Mouse (Mus musculus): ENCODE data around the gene Magi2. TPM values are rescaled to one million over a fixed set of nuclear protein-coding genes. Genes with fewer than 3 reads are reported as not detected.

Gene Magi2
- polyA plus RNA-seq, 1 experiment from 2014 or later, result 22.7 TPM

- Histone ChIP-seq H3K4me1 (ENCODE audit: control insufficient read depth, insufficient read depth, low read depth, low read length) (no peaks in the 10 kb centered on the region), H3K4me2 (ENCODE audit: low read length) (no peak overlapping the region), H3K27me3 (replicated peaks; ENCODE audit: control insufficient read depth, insufficient read depth, low read length) (no peaks in the 10 kb centered on the region), H3K36me3 (ENCODE audit: control insufficient read depth, insufficient read depth, low read length) (no peaks in the 10 kb centered on the region), H3K4me3 (ENCODE audit: low read length) (no peak overlapping the region), H3K9me3 (ENCODE audit: control insufficient read depth, low read length) (no peaks in the 10 kb centered on the region), H3K9ac (ENCODE audit: low read depth, low read length) (no peak overlapping the region), H3K27ac (ENCODE audit: low read depth, low read length) (no peak overlapping the region)
- 60% methylated on average over 1 of the region's 1 CpGs for WGBS
- no peak for ATAC-seq
Observed at GRCm38 (mm10) chr5:20328901-20329300, 1102.1 kb downstream of the Magi2 start.

GRCm38 (mm10) chr5:20330025-20330424 lies 1103.2 kb downstream of the Magi2 start:
- Histone ChIP-seq H3K27me3 (replicated peaks; ENCODE audit: control insufficient read depth, insufficient read depth, low read length) (no peaks in the 10 kb centered on the region), H3K36me3 (ENCODE audit: control insufficient read depth, insufficient read depth, low read length) (no peaks in the 10 kb centered on the region), H3K4me3 (ENCODE audit: low read length) (no peak overlapping the region), H3K9ac (ENCODE audit: low read depth, low read length) (no peak overlapping the region), H3K4me1 (ENCODE audit: control insufficient read depth, insufficient read depth, low read depth, low read length) (no peaks in the 10 kb centered on the region), H3K9me3 (ENCODE audit: control insufficient read depth, low read length) (no peaks in the 10 kb centered on the region), H3K27ac (ENCODE audit: low read depth, low read length) (no peak overlapping the region), H3K4me2 (ENCODE audit: low read length) (no peak overlapping the region)
- ATAC-seq, result no peak
- WGBS, result 66% methylated on average over 3 of the region's 3 CpGs

- Histone ChIP-seq H3K36me3 (ENCODE audit: control insufficient read depth, insufficient read depth, low read length) (no peaks in the 10 kb centered on the region), H3K4me1 (ENCODE audit: control insufficient read depth, insufficient read depth, low read depth, low read length) (no peaks in the 10 kb centered on the region), H3K9me3 (ENCODE audit: control insufficient read depth, low read length) (no peaks in the 10 kb centered on the region), H3K9ac (ENCODE audit: low read depth, low read length) (no peak overlapping the region), H3K4me2 (ENCODE audit: low read length) (no peak overlapping the region), H3K27me3 (replicated peaks; ENCODE audit: control insufficient read depth, insufficient read depth, low read length) (no peaks in the 10 kb centered on the region), H3K4me3 (ENCODE audit: low read length) (no peak overlapping the region), H3K27ac (ENCODE audit: low read depth, low read length) (no peak overlapping the region)
- ATAC-seq, result no peak
- 82% methylated on average over 4 of the region's 4 CpGs for WGBS
Observed at GRCm38 (mm10) chr5:20332574-20332973, 1105.7 kb downstream of the Magi2 start.

GRCm38 (mm10) chr5:20334549-20334948 lies 1107.7 kb downstream of the Magi2 start:
- Histone ChIP-seq H3K27me3 (replicated peaks; ENCODE audit: control insufficient read depth, insufficient read depth, low read length) (no peaks in the 10 kb centered on the region), H3K27ac (ENCODE audit: low read depth, low read length) (no peak overlapping the region), H3K4me3 (ENCODE audit: low read length) (no peak overlapping the region), H3K4me2 (ENCODE audit: low read length) (no peak overlapping the region), H3K9me3 (ENCODE audit: control insufficient read depth, low read length) (no peaks in the 10 kb centered on the region), H3K4me1 (ENCODE audit: control insufficient read depth, insufficient read depth, low read depth, low read length) (no peaks in the 10 kb centered on the region), H3K36me3 (ENCODE audit: control insufficient read depth, insufficient read depth, low read length) (no peaks in the 10 kb centered on the region), H3K9ac (ENCODE audit: low read depth, low read length) (no peak overlapping the region)
- no peak for ATAC-seq

- no peak for ATAC-seq
- Histone ChIP-seq H3K9ac (ENCODE audit: low read depth, low read length) (no peak overlapping the region), H3K4me2 (ENCODE audit: low read length) (no peak overlapping the region), H3K4me3 (ENCODE audit: low read length) (no peak overlapping the region), H3K36me3 (ENCODE audit: control insufficient read depth, insufficient read depth, low read length) (no peaks in the 10 kb centered on the region), H3K9me3 (ENCODE audit: control insufficient read depth, low read length) (no peaks in the 10 kb centered on the region), H3K27me3 (replicated peaks; ENCODE audit: control insufficient read depth, insufficient read depth, low read length) (no peaks in the 10 kb centered on the region), H3K4me1 (ENCODE audit: control insufficient read depth, insufficient read depth, low read depth, low read length) (no peaks in the 10 kb centered on the region), H3K27ac (ENCODE audit: low read depth, low read length) (no peak overlapping the region)
- WGBS, result 96% methylated on average over 8 of the region's 8 CpGs
Observed at GRCm38 (mm10) chr5:20352941-20353340, 1126.1 kb downstream of the Magi2 start.

- no peak overlapping the region for H3K4me2 ChIP-seq (ENCODE audit: low read length)
- no peaks in the 10 kb centered on the region for H3K27me3 ChIP-seq (replicated peaks; ENCODE audit: control insufficient read depth, insufficient read depth, low read length)
- H3K27ac ChIP-seq (ENCODE audit: low read depth, low read length), result no peak overlapping the region
- H3K4me3 ChIP-seq (ENCODE audit: low read length), result no peak overlapping the region
- H3K4me1 ChIP-seq (ENCODE audit: control insufficient read depth, insufficient read depth, low read depth, low read length), result no peaks in the 10 kb centered on the region
- H3K9me3 ChIP-seq (ENCODE audit: control insufficient read depth, low read length), result no peaks in the 10 kb centered on the region
- H3K9ac ChIP-seq (ENCODE audit: low read depth, low read length), result no peak overlapping the region
- ATAC-seq, result 0 out of 2 replicates have a peak, but pooled peaks have one; percentile 55
- no peaks in the 10 kb centered on the region for H3K36me3 ChIP-seq (ENCODE audit: control insufficient read depth, insufficient read depth, low read length)
- 49% methylated on average over 5 of the region's 5 CpGs for WGBS
Observed at GRCm38 (mm10) chr5:20358437-20358836, 1131.6 kb downstream of the Magi2 start.

GRCm38 (mm10) chr5:20359021-20359420 lies 1132.2 kb downstream of the Magi2 start:
- no peaks in the 10 kb centered on the region for H3K4me1 ChIP-seq (ENCODE audit: control insufficient read depth, insufficient read depth, low read depth, low read length)
- no peak overlapping the region for H3K27ac ChIP-seq (ENCODE audit: low read depth, low read length)
- no peak overlapping the region for H3K4me3 ChIP-seq (ENCODE audit: low read length)
- H3K9ac ChIP-seq (ENCODE audit: low read depth, low read length), result no peak overlapping the region
- no peaks in the 10 kb centered on the region for H3K27me3 ChIP-seq (replicated peaks; ENCODE audit: control insufficient read depth, insufficient read depth, low read length)
- ATAC-seq, result no peak
- no peaks in the 10 kb centered on the region for H3K9me3 ChIP-seq (ENCODE audit: control insufficient read depth, low read length)
- no peaks in the 10 kb centered on the region for H3K36me3 ChIP-seq (ENCODE audit: control insufficient read depth, insufficient read depth, low read length)
- 51% methylated on average over 3 of the region's 3 CpGs for WGBS
- H3K4me2 ChIP-seq (ENCODE audit: low read length), result no peak overlapping the region

GRCm38 (mm10) chr5:20362154-20362553 lies 1135.3 kb downstream of the Magi2 start:
- 86% methylated on average over 3 of the region's 3 CpGs for WGBS
- H3K9me3 ChIP-seq (ENCODE audit: control insufficient read depth, low read length), result no peaks in the 10 kb centered on the region
- no peak overlapping the region for H3K4me2 ChIP-seq (ENCODE audit: low read length)
- no peaks in the 10 kb centered on the region for H3K27me3 ChIP-seq (replicated peaks; ENCODE audit: control insufficient read depth, insufficient read depth, low read length)
- no peaks in the 10 kb centered on the region for H3K4me1 ChIP-seq (ENCODE audit: control insufficient read depth, insufficient read depth, low read depth, low read length)
- H3K36me3 ChIP-seq (ENCODE audit: control insufficient read depth, insufficient read depth, low read length), result no peaks in the 10 kb centered on the region
- no peak overlapping the region for H3K4me3 ChIP-seq (ENCODE audit: low read length)
- no peak overlapping the region for H3K27ac ChIP-seq (ENCODE audit: low read depth, low read length)
- no peak for ATAC-seq
- H3K9ac ChIP-seq (ENCODE audit: low read depth, low read length), result no peak overlapping the region

- Histone ChIP-seq H3K27me3 (replicated peaks; ENCODE audit: control insufficient read depth, insufficient read depth, low read length) (no peaks in the 10 kb centered on the region), H3K36me3 (ENCODE audit: control insufficient read depth, insufficient read depth, low read length) (no peaks in the 10 kb centered on the region), H3K4me1 (ENCODE audit: control insufficient read depth, insufficient read depth, low read depth, low read length) (no peaks in the 10 kb centered on the region), H3K4me2 (ENCODE audit: low read length) (no peak overlapping the region), H3K9ac (ENCODE audit: low read depth, low read length) (no peak overlapping the region), H3K4me3 (ENCODE audit: low read length) (no peak overlapping the region), H3K9me3 (ENCODE audit: control insufficient read depth, low read length) (no peaks in the 10 kb centered on the region), H3K27ac (ENCODE audit: low read depth, low read length) (no peak overlapping the region)
- ATAC-seq, result no peak
- 70% methylated on average over 5 of the region's 5 CpGs for WGBS
Observed at GRCm38 (mm10) chr5:20363216-20363615, 1136.4 kb downstream of the Magi2 start.

GRCm38 (mm10) chr5:20373586-20373985 lies 1146.8 kb downstream of the Magi2 start:
- no peaks in the 10 kb centered on the region for H3K9me3 ChIP-seq (ENCODE audit: control insufficient read depth, low read length)
- H3K4me2 ChIP-seq (ENCODE audit: low read length), result no peak overlapping the region
- no peak overlapping the region for H3K9ac ChIP-seq (ENCODE audit: low read depth, low read length)
- 96% methylated on average over 1 of the region's 1 CpGs for WGBS
- ATAC-seq, result no peak
- no peaks in the 10 kb centered on the region for H3K27me3 ChIP-seq (replicated peaks; ENCODE audit: control insufficient read depth, insufficient read depth, low read length)
- H3K36me3 ChIP-seq (ENCODE audit: control insufficient read depth, insufficient read depth, low read length), result no peaks in the 10 kb centered on the region
- no peak overlapping the region for H3K27ac ChIP-seq (ENCODE audit: low read depth, low read length)
- H3K4me3 ChIP-seq (ENCODE audit: low read length), result no peak overlapping the region
- H3K4me1 ChIP-seq (ENCODE audit: control insufficient read depth, insufficient read depth, low read depth, low read length), result no peaks in the 10 kb centered on the region

Measured in hindbrain, embryonic 16.5 days (tissue).